Mouse (Mus musculus) hindbrain, embryonic 10.5 days (tissue): Measurements from ENCODE around the gene Ubtf. TPM values are rescaled to one million over a fixed set of nuclear protein-coding genes. Genes with fewer than 3 reads are reported as not detected.

Experiments
- DNase-seq: peaks from one replicate; pipeline ENCODE4 v3.0.0-alpha.2; 2017; ENCODE audit warnings: low spot score
- H3K27ac ChIP-seq: fragments of 300-500 bp; sonication (generic); 2 replicates; pipeline ENCODE4 v1.5.1; 2016; ENCODE audit warnings: mild to moderate bottlenecking, moderate library complexity
- H3K27me3 ChIP-seq: fragments of 300-500 bp; sonication (generic); 2 replicates; pipeline ENCODE4 v1.6.1; 2016; ENCODE audit warnings: mild to moderate bottlenecking; ENCODE audit not compliant: poor library complexity, insufficient read depth, severe bottlenecking
- H3K36me3 ChIP-seq: fragments of 300-500 bp; sonication (generic); 2 replicates; pipeline ENCODE4 v1.6.1; 2016; ENCODE audit warnings: mild to moderate bottlenecking, moderate library complexity
- H3K4me1 ChIP-seq: fragments of 300-500 bp; sonication (generic); replicated peaks from 2 replicates; pipeline ENCODE4 v1.6.1; 2016; ENCODE audit warnings: mild to moderate bottlenecking
- H3K4me3 ChIP-seq: fragments of 300-500 bp; sonication (generic); 2 replicates; pipeline ENCODE4 v1.5.1; 2016; ENCODE audit warnings: mild to moderate bottlenecking, moderate library complexity
- H3K9me3 ChIP-seq: fragments of 300-500 bp; sonication (generic); 2 replicates; pipeline ENCODE4 v1.6.1; 2016; ENCODE audit warnings: mild to moderate bottlenecking, moderate library complexity
- WGBS: fragments of 180-500 bp; shearing (Covaris S2); methylation state at CpG from one replicate; pipeline ENCODE4 v1.1.7; 2016; 5-methylcytosine and 5-hydroxymethylcytosine counted together
- polyA plus RNA-seq: library from polyadenylated mRNA; unstranded; fragments of >200 nt; fragmentation: Nextera tagmentation; extraction: Ambion mirVana; gene quantifications from 2 replicates; pipeline ENCODE4 v1.2.1, GENCODE M21; 2016

Ubtf gene
- polyA plus RNA-seq, 1 experiment from 2014 or later = 82.6 TPM

DNA sequence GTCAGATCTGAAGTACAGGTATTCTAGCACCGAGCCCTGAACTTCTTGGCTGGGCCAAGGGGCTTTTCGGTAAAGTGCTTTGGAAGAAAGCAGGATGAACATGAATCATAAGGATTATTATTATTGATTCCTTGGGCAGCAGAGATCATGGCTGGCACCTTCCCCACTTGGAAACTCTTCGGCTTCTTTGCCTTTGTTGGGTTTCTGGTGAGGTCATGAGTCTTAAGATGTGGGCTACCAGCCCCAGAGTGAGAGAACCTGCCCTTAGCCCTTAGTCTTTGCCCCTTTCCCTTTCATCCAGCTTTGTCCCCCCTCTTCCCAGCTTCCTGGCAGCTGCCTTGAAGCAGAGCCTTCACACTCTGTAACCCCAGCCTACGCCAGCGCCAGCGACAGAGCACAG lies 2.4 kb upstream of the Ubtf start:
- no peak for DNase-seq
- Histone ChIP-seq H3K27me3 (no peaks in the 10 kb centered on the region; the same call in 1 of the 2 replicates), H3K4me3 (0 out of 2 replicates have a peak overlapping the region, but pooled peaks have one; percentile 18), H3K27ac (no peak overlapping the region), H3K4me1 (peaks cover 19% of the 10 kb centered on the region), H3K9me3 (no peaks in the 10 kb centered on the region), H3K36me3 (no peaks in the 10 kb centered on the region)
- 77% methylated on average over 6 of the region's 6 CpGs for WGBS

DNA sequence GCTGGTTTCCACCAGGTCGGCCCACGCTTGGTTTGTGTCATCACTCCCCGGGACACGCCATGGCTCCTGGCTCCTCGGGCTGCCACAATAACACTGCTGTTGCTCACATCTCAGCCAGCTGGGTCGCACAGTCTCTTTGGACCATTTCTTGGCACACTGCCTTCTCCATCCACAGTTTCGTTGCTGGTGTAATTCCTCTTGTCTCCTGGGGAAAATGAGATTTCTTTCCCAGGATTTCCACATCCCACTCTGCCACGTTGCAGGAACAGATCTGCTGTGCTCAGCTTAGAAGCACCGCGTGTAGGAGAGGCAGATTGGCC lies 1.1 kb upstream of the Ubtf start:
- 25% methylated on average over 10 of the region's 10 CpGs for WGBS

GRCm38 (mm10) chr11:102319941-102320685 lies 571 bp upstream of the Ubtf start:
- H3K4me3 ChIP-seq = peak overlapping the region; percentile 100
- peaks cover 35% of the 10 kb centered on the region for H3K4me1 ChIP-seq
- WGBS = under 1% methylated on average over 38 of the region's 38 CpGs
- no peaks in the 10 kb centered on the region; the same call in 1 of the 2 replicates for H3K27me3 ChIP-seq
- peak overlapping the region; percentile 100 for H3K27ac ChIP-seq
- peaks cover 7% of the 10 kb centered on the region for H3K36me3 ChIP-seq
- H3K9me3 ChIP-seq = no peaks in the 10 kb centered on the region
- peak; percentile 83 for DNase-seq

More for the DNA sequence above, 1.1 kb upstream of the Ubtf start:
- peak overlapping the region; percentile 100 for H3K27ac ChIP-seq
- H3K4me3 ChIP-seq = peak overlapping the region; percentile 100
- H3K27me3 ChIP-seq = no peaks in the 10 kb centered on the region; the same call in 1 of the 2 replicates
- peaks cover 2% of the 10 kb centered on the region; the same call in 1 of the 2 replicates for H3K36me3 ChIP-seq
- DNase-seq = no peak
- peaks cover 29% of the 10 kb centered on the region for H3K4me1 ChIP-seq
- no peaks in the 10 kb centered on the region for H3K9me3 ChIP-seq

GRCm38 (mm10) chr11:102318576-102319409 lies 749 bp downstream of the Ubtf start:
- Histone ChIP-seq H3K27ac (peak overlapping the region; percentile 100), H3K27me3 (no peaks in the 10 kb centered on the region; the same call in 1 of the 2 replicates), H3K4me1 (peaks cover 39% of the 10 kb centered on the region), H3K4me3 (peak overlapping the region; percentile 100), H3K36me3 (peaks cover 20% of the 10 kb centered on the region), H3K9me3 (no peaks in the 10 kb centered on the region)
- WGBS = under 1% methylated on average over 84 of the region's 84 CpGs
- peak; percentile 73 for DNase-seq

- Histone ChIP-seq H3K9me3 (no peaks in the 10 kb centered on the region), H3K27me3 (no peaks in the 10 kb centered on the region; the same call in 1 of the 2 replicates), H3K27ac (peak overlapping the region; percentile 100), H3K4me3 (peak overlapping the region; percentile 100), H3K4me1 (peaks cover 39% of the 10 kb centered on the region), H3K36me3 (peaks cover 28% of the 10 kb centered on the region)
- under 1% methylated on average over 67 of the region's 77 CpGs for WGBS
- peak; percentile 79 for DNase-seq
Observed at GRCm38 (mm10) chr11:102317901-102318575, 1.5 kb downstream of the Ubtf start.

- Histone ChIP-seq H3K4me3 (peak overlapping the region; percentile 100), H3K4me1 (peaks cover 39% of the 10 kb centered on the region), H3K27me3 (no peaks in the 10 kb centered on the region; the same call in 1 of the 2 replicates), H3K36me3 (peaks cover 34% of the 10 kb centered on the region), H3K27ac (peak overlapping the region; percentile 100), H3K9me3 (no peaks in the 10 kb centered on the region)
- under 1% methylated on average over 86 of the region's 87 CpGs for WGBS
- DNase-seq = peak; percentile 68
Observed at GRCm38 (mm10) chr11:102317298-102317900, 2.1 kb downstream of the Ubtf start.

GRCm38 (mm10) chr11:102316572-102317297 lies 2.8 kb downstream of the Ubtf start:
- Histone ChIP-seq H3K36me3 (peaks cover 41% of the 10 kb centered on the region), H3K9me3 (no peaks in the 10 kb centered on the region), H3K4me3 (peak overlapping the region; percentile 100), H3K27me3 (no peaks in the 10 kb centered on the region), H3K27ac (peak overlapping the region; percentile 100), H3K4me1 (peaks cover 44% of the 10 kb centered on the region)
- DNase-seq = peak; percentile 85
- WGBS = under 1% methylated on average over 72 of the region's 80 CpGs

- Histone ChIP-seq H3K27ac (peak overlapping the region; percentile 100), H3K27me3 (no peaks in the 10 kb centered on the region), H3K36me3 (peaks cover 49% of the 10 kb centered on the region), H3K4me3 (peak overlapping the region; percentile 100), H3K9me3 (no peaks in the 10 kb centered on the region), H3K4me1 (peaks cover 51% of the 10 kb centered on the region)
- WGBS = 21% methylated on average over 14 of the region's 14 CpGs
- DNase-seq = no peak
Observed at GRCm38 (mm10) chr11:102315690-102316571, 3.6 kb downstream of the Ubtf start.

- Histone ChIP-seq H3K27me3 (no peaks in the 10 kb centered on the region), H3K36me3 (peaks cover 65% of the 10 kb centered on the region), H3K4me1 (peaks cover 53% of the 10 kb centered on the region), H3K27ac (no peak overlapping the region), H3K9me3 (no peaks in the 10 kb centered on the region), H3K4me3 (no peak overlapping the region)
- DNase-seq = no peak
- 89% methylated on average over 12 of the region's 12 CpGs for WGBS
Observed at GRCm38 (mm10) chr11:102314321-102314720, 5.2 kb downstream of the Ubtf start.

- no peak overlapping the region for H3K4me3 ChIP-seq
- DNase-seq = no peak
- H3K27ac ChIP-seq = no peak overlapping the region
- peaks cover 78% of the 10 kb centered on the region for H3K36me3 ChIP-seq
- WGBS = 90% methylated on average over 6 of the region's 6 CpGs
- no peaks in the 10 kb centered on the region for H3K27me3 ChIP-seq
- H3K4me1 ChIP-seq = peaks cover 63% of the 10 kb centered on the region
- H3K9me3 ChIP-seq = no peaks in the 10 kb centered on the region
Observed at GRCm38 (mm10) chr11:102312586-102312985, 7.0 kb downstream of the Ubtf start.

GRCm38 (mm10) chr11:102311966-102312365 lies 7.6 kb downstream of the Ubtf start:
- H3K9me3 ChIP-seq = no peaks in the 10 kb centered on the region
- DNase-seq = no peak
- H3K36me3 ChIP-seq = peaks cover 84% of the 10 kb centered on the region
- H3K4me3 ChIP-seq = no peak overlapping the region
- no peaks in the 10 kb centered on the region for H3K27me3 ChIP-seq
- no peak overlapping the region for H3K27ac ChIP-seq
- peaks cover 63% of the 10 kb centered on the region for H3K4me1 ChIP-seq
- WGBS = 85% methylated on average over 4 of the region's 4 CpGs
